Mouse (Mus musculus): Measurements from ENCODE around the gene Plekhh1. TPM values are rescaled to one million over a fixed set of nuclear protein-coding genes. Genes with fewer than 3 reads are reported as not detected.
"Not testable (repeated sequence)": the region's sequence is repeated elsewhere in the genome, so short reads cannot be mapped to it uniquely, and the experiment has no call there.

The Plekhh1 gene
- under 1 TPM; 0.13 TPM for polyA plus RNA-seq (2017; shearing (Covaris generic))

DNA sequence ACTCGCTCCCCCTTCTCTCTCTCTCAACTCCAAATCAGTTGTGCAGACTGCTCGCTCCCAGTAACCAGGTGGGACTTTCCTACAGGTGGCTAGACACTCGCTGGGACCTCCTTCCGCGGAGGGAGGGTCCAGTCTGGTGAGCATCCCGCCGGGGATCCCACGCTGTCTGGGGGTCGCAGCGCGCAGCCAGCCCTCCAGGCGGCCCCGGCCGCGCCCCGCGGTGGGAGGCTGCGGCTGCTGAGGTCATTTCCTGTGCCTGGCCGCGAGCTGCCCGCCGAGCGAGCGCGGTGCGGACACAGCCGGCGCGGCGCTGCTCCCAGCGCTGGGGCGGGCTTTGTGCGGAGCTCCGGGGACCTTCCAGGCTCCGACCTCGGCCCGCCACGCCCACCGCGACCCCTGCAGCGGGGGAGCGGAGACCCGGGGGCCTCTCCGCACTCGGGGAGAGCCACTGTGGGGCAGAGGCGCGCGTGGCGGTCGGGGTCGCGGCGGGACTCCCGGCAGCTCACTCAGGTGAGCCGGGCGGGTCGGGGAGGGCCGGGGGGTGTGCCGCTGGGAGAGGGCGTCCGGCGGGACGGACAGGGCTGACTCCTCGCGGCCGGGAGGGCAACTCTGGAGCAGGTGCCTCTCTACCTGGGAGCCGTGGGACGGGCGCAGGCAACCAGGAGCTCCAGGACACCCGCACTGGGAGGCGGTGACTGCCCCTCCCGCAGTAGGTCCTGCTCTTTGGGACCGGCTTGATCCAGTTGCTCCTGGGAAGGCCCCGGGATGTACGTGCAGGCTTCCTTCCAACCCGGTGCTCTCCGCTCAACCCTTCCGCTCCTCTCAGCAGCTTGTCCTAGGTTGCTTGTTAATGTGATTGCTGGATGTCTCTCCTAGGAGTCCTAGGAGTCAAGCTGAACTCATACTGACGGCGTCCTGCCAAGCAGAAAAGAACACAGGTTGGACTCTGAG, at the start of gene Plekhh1:
TSS of gene Plekhh1 (plus strand) at position 253 of the 951 bp plus-strand sequence.
- peak; percentile 32 for ATAC-seq

DNA sequence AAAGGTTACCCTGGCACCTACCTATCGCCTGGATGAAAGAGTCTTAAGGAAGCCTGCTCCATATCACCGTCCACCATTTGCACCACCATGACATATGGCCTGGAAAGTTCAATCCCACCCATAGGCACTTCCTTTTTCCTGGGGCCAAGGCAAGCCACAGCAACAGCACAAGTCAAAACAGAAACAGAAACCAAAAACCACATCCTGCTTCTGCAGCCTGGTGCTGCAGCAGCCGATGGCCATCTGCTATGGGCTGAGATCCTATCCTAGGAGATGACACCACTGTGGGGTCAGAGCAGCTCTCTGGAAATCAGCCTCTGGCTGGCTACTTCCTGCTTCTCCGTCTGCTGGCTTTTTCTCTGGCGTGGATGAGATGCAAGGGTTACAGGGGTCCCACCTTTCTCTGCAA, 48.3 kb upstream of the Plekhh1 start:
- ATAC-seq, result peak; percentile 95

DNA sequence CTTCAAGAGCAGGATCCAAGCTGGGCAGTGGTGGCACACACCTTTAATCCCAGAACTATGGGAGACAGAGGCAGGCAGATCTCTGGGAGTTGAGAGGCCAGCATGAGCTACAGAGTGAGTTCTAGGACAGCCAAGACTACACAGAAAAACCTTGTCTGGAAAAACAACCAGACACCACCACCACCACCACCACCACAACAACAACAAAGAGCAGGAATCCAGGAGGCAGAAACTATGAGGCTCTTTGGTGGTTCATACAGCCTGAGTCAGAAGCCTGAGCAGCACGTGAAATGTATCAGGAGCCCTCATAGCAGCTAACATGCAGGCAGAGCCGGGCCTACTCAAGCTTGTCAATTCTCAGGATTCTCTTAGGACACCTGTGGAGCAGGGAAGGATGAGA, 47.8 kb upstream of the Plekhh1 start:
- peak; percentile 23 for ATAC-seq

DNA sequence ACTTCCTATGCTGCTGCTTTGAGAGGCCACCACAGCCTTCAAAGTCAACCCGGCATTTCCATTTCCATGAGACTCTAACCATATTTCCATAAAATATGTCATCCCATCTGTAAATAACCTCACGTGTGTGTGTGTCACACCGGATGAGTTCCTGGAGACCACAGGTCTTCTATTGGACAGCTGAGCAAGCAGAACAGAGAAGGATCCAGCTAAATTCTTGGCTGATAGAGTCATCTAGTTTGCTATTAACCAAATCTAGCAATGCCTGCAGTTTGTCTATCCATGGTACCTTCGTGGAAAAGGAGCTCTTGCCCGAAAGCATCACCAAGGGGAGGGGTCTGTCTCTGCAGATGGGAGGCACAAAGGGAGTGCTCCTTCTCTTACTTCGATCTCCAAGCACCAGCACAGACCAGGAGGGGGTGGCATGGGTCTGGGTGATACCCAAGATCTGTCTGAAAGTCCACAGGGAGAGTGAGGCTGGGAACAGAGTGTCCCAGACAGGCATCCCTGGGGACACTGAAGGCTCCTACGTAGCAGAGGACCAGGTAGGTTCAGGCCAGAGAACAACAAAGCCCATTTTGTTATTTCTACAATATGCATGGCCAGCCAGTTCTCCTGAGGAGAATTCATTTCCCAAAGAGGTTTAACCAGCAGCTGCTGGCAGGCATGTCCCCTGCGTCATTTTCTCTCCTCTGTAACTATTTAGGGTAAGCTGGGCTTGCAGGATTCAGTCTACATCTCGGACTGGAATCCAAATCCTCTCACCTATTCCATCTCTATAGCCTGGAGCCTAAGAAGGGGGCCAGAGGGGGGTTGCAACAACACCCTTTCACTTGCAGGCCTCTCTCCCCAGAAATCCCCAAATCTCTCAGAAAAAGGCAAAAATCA, 46.8 kb upstream of the Plekhh1 start:
- no peak for ATAC-seq

DNA sequence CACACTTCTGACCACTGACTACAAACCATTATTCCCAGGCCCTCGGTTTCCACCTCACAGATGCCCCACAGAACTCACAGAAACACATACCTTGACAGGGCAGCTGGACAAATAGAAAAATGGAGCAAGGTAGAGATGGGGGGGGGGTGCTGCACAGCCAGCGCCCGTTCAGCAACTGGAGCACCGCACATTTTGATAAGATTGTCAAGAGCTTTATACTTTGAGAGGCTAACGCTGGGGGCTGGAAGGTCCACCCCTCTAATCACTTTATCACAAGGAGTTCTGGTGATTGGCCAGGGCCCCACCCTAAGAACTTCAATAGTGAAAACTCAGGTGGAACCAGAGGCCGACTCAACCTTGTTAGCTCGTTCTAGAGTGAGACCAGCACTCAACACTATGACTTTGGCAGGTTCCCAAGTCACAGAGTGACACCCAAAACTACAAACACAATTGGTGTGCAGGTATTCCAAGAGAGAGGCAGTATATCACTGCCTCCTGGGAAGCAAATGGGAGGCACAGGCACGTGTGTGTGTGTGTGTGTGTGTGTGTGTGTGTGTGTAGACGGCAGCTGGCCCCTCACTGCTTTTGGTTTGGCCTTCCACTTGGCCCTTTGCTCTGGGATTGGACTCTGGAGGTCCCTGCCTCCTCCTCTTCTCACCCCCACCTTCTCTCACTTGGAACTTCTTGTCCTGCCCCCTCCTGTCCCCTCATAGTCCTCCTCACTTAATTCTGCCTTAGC, 45.5 kb upstream of the Plekhh1 start:
- no peak for ATAC-seq

DNA sequence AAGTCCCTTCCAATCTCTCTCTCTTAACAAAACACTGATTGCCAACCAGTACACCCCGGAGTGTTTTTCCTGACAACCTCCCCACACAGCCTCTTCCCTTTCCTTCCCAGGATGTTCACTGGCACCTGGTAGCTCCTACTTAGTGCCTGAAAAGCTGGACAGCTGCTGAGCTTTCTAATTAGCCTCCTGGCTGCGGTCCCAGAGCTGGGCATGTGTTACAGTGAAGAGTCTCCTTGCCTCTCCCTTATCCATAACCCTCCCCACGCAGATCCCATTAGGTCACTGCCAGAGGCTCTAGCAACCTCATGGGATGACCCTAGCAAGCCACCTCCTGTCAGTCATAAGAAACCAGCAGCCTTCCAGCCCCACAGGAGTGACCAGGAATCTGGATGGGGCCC, 44.9 kb upstream of the Plekhh1 start:
- ATAC-seq, result no peak

DNA sequence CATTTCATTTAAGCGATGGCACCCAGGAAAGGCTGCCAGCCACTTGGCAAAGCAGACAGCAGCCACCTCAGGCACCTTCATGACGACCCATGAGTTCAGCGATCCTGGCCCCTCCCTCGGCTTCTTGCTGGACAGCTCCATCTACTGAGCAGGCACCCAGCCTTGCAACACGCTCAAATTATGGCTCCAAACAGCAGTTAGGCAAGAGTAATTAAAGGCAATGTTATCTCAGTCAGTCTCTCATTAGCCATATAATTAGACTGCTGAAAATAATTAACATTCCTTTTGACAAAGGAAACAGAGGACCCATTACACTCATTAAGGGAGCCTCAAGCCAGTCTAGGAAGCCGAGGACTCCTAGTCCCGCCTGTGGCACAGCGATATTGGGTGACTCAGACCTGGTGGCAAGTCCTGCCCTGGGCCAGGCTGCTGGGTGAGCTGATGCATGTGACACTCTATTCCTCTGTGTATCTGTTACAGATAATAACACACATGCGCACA, 41.3 kb upstream of the Plekhh1 start:
- no peak for ATAC-seq

DNA sequence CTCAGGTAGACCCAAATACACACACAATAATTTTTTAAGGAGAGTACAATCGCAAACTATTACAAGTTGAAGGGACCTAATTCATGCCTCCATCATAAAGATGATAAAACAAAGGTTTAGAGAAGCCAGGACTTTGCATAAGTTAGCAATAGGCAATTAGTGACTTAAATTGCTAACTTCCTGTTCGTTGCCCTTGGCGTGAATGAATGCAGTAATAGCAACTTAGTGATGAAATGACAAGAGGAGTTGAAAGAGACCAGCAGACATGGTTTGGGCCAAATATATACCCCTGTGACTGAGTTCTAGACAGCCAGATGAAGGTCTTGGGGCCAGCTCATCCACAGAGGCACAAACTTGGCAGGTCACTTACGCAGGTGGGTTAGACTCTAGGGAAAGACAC, 32.7 kb upstream of the Plekhh1 start:
- no peak for ATAC-seq

DNA sequence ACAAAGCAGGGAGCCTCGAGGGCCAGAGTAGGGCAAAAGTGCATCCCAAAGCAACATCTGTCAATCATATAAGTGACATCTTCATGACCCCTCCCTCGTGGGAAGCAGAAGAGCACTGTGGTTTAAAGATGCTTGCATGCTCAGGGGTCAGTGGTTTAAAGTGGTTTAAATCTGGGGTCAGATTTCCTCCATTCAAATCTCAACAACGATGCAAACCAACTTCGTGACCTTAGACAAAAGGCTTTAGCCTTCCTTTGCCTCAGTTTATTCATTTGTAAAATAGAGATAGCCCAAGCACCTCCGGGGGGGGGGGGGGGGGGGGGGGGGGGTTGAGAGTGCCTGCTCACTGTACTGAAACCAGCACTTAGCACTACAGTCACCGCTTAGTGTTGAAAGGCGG, 32.3 kb upstream of the Plekhh1 start:
- ATAC-seq, result no peak

DNA sequence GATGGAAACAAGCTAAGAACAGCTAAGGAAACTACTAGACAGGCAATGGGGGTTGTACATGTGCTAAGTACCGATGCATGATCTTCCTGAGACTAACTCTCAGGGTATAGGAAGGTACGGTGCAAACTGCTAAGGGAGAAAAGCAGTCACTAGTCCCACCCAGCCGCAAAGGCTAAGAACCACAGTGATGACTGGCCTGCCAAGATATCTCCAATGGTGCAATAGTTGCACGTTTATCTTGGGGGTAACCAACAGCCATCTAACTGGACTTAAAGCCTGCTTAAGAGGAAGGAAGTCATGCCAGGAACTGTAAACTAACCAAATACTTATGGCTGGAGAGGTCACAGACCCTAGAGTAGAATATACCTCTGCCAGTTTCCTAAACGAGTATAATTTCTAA, 26.6 kb upstream of the Plekhh1 start:
- ATAC-seq, result no peak

DNA sequence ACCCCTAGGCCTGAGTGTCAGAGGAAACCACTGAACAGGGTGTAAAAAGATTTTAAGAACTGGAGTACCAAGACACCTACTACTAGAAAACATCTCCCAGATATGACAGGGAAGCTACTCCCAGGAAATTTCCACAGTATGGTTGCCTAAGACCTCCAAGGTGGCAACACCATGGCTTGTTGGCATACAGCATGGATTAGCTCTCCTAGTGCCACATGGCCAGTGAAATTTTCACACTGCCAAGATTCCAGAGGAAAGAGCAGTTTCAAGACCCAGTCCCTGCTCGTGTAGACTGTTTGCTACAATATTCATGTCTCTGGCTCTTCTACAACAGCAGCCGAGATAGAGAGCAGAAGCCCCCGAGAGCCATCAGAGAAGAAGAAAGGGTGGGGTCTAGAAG, 26.0 kb upstream of the Plekhh1 start:
- no peak for ATAC-seq

DNA sequence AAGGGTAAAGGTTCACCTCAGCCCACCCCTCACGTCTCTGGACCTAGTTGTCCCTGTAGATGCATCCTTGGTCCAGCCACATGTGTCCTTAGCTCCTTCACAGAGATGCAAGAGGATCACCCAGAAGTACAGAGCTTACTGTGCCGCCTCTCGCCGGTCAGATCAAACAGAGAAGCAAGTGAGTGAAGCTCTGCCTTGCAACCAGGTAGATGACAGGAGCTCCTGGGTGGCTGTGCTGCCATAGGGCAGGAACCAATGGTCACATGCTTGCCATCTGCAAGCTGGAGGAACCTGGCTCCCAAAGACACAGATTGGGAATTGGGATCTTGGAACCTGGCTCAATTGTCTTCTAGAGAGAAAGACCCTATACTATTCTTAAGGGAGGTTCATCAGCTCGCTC, 23.5 kb upstream of the Plekhh1 start:
- ATAC-seq, result no peak

DNA sequence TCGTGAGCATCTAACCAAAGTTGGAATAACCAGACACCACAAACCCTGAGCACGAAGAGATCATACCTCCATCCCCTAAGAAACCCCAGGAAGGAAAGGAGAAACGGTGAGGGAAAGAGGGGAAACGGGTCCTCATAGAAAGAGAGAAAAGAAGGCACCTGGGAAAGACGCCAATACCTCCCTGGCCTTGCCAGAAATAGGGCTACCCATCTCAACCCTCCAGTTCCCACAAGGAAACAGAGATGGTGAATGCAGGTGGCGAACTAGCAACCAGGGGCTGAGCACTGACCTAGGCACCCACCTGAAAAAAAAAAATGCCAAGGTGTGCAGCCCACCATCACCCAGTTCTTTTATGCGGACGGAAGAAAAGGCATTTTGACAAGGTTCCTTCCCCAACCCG, 22.9 kb upstream of the Plekhh1 start:
- no peak for ATAC-seq

DNA sequence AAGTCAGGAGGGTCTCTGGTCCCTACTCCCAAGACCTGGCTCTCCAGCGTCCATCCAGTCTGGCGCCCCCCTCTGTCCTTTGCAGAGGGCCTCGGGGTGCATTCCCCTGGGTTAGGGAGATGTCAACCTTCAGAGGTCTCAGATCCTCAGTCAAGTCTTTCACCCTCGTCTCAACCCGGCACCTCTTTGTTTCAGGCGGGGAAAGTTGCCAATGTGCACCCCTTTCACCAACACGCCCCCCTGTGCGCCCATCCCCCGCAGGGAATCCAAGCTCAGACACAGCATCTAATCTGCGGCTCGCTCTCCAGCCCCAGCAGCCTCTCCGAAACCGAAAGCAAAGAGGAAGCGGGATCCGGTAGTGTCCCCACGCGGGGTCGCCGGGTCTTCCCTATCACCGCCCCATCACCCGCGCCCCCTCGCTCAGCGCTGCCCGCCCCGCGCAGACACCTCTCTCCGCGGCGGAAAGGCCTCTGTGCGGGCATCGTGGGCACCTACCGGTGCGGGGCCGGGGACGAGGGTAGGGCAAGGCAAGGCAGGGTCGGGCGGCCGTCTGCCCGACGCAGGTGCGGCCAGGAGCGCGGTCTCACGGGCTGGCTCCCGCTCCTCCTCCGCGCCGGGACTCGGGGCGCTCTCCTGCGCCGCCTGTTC, 22.4 kb upstream of the Plekhh1 start:
- peak; percentile 81 for ATAC-seq

DNA sequence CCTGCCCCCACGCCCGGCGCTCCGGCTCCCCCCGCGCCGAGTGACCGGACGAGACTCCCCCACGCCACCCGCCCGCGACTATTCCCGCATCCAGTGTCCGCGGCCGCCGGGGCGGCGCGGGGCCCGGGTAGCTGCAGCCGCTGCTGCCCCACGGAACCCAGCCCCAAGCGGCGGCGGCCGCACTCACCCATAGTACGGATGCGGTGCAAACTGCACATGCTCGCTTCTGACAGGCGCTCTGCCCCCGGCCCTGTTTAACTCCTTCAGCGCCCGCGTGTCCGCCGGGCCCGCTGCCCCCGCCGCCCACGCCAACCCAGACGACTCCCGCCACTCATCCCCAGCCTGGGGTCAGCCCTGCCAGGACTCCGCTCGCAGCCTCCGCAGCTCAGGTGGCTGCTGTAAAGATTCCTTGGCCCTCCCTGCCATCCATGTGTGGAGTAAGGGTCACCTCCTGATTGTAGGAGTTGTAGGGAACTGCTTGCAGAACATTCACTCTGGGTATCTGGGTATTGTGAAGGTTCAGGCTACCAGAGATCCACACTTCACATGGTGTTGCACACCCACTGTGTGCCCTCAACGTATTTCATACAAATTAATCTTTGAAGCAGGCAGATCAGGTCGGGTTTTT, 21.7 kb upstream of the Plekhh1 start, which contains the start of gene Tmem229b:
TSS of gene Tmem229b (minus strand) at position 502 of the 628 bp plus-strand sequence.
- peak; percentile 70 for ATAC-seq

DNA sequence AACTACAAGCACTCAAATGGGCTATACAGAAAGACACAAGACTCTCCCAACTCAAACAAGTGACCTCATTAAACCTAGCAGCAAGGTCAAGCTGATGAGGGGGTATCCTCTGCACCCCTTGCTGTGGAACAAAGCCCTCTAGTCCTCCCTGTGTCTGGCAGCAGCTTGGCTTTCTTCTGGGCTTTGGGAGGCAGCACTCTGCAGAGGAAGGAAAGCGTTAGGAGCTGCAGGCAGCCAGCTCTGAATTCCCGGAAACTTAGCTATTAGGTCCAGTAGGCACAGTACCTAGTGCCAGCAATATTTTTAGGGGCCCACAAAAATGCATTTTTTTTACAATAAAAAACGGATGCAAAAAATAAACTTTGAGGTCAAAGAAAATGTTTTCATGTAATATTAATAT, 18.4 kb upstream of the Plekhh1 start:
- ATAC-seq, result no peak

DNA sequence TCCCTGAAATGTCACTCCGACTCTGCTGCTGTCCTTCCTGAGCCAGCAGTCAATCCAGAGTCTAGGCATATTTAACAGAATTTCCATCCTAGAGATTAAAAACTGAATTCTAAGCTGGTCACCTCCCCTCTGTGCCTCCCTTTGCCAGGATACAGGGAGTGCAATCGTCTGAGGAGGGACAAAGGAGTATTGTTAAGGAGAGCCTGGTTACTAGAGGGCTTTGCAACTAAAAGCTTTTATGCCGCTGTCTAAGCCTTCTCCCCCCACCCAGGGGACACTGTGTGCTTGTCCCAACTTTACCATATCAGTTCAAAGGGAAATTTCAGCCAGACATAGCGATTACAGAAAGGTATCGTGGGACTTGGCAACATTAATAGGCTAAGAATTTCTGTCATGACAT, 12.9 kb upstream of the Plekhh1 start:
- no peak for ATAC-seq

DNA sequence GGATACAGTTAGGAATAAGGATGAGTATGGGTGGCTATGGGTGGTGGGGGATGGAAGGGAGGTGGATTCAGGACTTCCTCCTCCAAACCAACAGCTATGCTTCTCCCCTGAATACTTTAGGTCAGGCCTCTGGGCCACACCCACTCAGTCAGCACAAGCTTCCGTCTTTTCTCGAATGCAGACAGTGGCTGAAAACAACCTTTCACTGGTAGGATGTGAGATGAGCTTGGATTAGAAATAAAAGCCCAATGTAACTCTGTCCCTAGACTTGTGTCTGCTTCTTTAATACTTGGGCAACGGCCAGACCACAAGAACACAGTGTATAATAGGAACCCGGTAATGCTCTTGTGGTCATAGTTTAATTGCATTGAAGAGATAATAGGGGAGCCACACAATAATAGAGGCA, 11.0 kb upstream of the Plekhh1 start:
- ATAC-seq, result peak; percentile 54

DNA sequence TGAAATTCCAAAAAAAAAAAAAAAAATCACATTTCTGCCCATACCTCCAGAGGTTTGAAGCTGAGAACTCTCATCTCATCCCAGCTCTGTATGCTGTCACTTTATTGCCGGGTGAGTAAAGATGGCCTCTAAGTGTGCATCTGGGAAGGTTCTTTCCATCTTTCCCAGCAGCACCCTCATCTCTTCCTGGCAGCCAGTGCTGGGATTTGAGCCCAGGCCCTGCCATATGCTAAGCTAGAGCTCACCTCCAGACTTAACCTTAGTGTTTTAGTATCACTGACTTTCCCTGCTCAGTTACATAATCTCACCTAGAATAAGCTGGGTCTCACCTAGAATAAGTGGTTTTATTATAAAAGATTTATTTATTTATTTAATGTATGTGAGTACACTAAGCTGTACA, 7.1 kb upstream of the Plekhh1 start:
- ATAC-seq, result no peak

DNA sequence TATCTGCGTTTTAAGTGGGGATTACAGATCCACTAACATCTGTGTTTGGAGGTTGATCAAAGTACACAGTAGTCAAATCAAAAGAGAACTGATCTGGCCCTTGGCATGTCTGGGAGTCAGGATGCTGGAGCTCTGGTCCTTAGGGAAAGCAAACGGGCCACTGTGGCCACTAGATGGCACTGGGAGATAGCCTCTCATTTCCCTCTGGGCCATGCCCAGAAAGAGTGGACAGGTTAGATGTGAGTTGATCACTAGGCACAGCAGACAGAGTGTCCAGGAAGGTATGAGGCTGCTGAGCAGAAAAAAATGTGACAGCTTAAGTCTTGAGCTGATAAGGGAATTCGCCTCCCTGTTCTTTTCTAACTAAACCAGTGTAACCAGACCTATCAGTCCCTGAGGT, 6.1 kb upstream of the Plekhh1 start:
- ATAC-seq, result no peak

DNA sequence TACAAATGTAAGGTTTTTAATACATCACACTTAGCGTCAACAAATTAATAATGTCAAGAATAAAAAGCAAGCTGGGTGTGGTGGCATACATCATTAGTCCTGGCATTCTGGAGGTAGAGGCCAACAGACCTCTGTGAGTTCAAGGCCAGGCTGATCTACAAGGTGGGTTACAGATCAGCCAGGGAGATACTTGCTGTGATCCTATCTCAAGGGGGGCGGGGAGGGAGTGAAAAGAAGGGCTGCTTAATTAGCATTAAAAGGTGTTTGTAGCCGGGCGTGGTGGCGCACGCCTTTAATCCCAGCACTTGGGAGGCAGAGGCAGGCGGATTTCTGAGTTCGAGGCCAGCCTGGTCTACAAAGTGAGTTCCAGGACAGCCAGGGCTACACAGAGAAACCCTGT, 1.4 kb upstream of the Plekhh1 start:
- not testable (repeated sequence) for ATAC-seq

Measured in activated CD4-positive, CD25-positive, alpha-beta regulatory T cell, adult 4 months (primary cell).